Mouse (Mus musculus): ENCODE results near the gene Rab17.
A peak's percentile ranks its signal among the peaks of the same experiment; 100 is the strongest.

Rab17 gene

DNA sequence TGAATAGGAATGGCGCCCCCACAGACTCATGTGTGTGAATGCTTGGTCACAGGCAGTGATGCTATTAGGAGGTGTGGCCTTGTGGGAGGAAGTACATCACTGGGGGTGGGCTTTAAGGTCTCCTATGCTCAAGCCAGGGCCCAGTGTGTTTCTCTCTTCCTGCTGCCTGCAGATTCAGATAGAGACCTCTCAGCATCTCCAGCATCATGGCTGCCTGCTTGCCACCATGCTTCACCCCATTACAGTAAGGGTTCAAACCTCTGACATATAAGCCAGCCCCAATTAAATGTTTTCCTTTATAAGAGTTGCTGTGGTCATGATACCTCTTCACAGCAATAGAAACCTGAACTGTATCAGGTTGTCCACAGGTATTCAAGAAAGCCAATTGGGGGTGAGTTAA lies 26.5 kb upstream of the Rab17 start:
- no peak for DNase-seq (ENCODE audit: low spot score in 2 of 2)

DNA sequence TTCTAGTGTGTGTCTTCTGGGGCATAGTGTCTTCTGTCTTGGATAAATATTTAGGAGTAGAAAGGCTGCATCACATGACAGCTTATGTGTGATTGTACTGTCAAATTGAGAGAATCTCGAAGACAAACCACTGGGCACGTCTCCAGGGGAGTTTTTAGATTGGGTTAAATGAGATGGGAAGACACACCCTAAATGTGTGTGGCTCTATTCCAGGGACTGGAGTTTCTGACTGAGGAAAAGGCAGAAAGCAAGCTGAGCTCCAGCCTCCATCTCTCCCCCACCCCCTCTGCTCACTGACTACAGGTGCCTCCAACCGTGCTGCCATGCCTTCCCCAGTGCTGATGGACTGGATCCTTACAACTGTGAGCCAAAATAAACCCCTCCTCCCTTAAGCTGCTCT lies 11.9 kb upstream of the Rab17 start:
- no peak for DNase-seq (ENCODE audit: low spot score in 2 of 2)

DNA sequence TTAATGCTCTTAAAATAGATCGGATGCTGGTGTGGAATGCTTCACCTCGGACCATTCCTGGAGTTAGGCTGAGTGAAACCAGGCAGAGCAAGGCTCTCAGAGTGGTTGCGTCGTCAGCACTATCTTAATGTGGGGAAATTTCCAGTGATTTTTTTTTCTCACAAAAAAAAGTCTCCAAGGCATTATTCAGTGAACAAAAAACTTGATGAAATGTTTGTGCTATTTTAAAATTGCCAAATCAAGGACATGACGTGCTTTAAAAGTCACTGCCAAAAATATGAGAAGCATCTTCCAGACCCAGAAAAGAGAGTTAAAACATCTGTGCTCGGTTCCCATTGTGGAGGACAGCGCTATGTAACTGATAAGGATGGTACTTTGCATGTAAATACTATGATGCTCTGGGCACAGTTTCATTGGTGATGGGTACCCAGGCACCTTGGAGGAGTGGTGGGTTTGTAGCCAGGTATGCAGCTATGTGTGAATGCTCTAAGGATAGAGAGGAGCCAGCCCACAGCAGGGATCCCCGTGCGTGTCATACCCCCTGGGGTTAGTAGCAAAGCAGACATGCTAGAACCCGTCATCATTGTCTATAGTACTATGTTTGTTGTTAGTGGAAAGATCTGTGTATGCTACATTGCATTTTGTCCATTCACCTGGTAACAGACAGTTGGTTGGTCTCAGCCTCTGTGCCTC lies 11.3 kb upstream of the Rab17 start:
- no peak for DNase-seq (ENCODE audit: low spot score in 2 of 2)

DNA sequence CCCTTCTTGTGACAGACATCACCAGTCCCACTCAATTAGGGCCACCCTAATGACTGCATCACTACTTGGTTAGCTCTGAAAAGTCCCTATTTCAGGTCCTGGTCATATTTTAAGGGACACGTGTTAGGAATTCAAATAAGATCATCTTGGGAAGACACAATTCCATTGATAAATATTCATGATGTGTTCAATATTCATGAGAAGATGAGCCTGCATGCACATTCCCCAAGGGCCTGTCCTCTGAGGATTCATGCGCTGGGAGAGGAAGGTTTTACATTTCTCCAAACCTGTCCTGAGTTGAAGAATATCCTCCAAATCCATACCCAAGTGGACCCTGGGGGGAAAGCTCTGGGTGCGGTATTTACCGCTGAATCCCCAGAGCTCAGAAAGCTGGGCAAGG lies 6.5 kb upstream of the Rab17 start:
- no peak for DNase-seq (ENCODE audit: low spot score in 2 of 2)

DNA sequence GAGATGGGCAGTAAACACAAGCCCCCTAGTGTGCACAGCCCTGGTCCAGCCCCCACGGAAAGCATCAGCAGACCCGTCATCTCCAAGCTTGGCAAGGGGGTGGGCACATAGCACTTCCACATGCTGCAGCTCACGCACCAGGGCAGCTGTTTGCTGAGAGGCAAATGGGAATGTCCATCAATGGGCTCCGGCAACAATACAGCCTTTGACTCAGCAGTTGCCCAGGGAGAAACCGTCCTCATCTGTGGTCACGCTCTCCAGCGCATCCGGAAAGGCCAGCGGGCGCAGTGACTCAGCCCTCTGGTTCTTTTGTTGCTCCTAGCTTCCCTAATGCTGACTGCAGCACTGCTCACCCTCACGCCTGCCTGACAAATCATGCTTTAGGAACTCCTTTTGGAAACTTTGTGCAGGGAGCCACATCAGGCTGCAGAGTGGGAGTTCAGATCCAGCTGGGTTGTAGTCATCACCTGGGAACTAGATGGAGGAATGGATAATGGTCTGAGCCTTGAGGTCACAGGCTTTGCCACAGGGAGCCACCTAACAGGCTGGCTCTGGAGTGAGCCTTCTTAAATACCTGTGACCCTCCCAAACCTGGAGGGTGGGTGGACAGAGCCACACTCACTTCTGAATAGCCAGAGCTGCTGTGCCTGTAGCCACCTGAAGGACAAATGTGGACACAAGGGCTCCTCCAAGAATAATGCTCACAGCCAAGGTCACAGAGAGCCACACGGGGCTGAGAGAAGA lies 5.6 kb upstream of the Rab17 start:
- peak; percentile 56 to 62 for DNase-seq (ENCODE audit: low spot score in 2 of 2)

- DNase-seq (ENCODE audit: low spot score in 2 of 2): no peak
Measured at GRCm38 (mm10) chr1:90973574-90973911, 4.1 kb upstream of the Rab17 start.

- DNase-seq (ENCODE audit: low spot score in 2 of 2): peak; percentile 64 to 92
Measured at GRCm38 (mm10) chr1:90972911-90973573, 3.6 kb upstream of the Rab17 start.

DNA sequence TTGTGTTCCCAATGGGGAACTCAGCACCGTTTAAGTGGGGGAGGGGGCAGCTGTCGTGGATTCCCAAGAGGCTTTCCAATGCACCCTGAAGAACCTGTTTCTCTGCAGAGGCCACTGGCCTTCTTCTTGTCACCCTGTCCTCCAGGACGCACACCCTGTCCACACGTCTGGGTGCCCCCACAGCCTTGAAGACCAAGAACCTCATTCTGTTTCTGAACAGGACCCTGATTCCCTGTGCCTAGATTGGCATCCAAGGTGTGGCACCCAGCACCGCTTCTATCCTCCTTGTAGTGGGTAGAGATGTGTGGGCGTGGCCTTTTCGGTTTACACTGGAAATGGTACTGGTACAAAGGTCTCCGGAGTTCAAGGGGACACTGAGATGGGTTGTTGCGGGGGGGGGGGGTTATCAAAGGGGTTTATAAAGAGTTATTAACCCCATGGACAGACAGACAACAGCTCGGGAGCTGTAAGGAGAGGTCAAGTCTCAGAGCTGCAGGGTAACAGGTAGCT lies 475 bp upstream of the Rab17 start:
- DNase-seq (ENCODE audit: low spot score in 2 of 2): no peak

DNA sequence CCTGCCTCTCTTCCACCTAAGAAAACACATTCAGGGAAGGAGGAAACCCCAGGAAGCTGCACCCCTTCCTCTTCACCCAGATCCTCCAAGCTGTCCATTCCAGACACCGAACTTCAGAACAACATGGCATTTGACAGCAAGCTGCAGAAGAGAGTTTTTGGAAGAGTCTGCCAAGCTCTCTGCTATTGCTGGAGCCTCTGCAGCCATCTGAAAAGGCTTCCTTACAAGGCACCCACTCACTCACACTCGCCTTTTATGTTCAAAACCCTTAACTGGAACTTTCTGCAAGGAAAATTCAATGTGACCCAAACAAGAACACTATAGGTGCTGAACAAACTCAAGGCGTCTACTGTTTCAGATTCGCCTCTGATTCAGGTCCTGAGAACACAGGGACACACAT lies 812 bp downstream of the Rab17 start:
- DNase-seq (ENCODE audit: low spot score in 2 of 2): no peak

DNA sequence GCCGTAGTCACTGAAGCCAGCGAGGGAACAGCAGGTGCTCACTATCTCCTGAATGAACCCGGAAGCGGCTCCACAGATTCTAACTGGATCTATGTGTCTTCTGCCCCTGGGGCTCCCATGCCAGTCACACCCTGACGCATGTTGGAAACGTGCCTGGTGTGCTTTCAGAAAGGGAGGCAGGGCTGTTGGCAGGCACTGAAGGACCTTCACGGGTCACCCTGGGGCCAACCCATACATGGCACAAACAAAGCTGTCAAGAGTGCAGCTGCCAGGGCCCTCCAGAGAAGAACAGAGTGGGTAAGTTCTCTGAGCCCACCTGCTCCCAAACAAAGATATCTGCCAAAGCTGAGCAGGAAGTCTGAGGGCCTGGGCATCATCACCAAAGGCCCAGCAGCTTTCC lies 1.9 kb downstream of the Rab17 start:
- no peak for DNase-seq (ENCODE audit: low spot score in 2 of 2)

GRCm38 (mm10) chr1:90962994-90963393 lies 6.5 kb downstream of the Rab17 start:
- no peak for DNase-seq (ENCODE audit: low spot score in 2 of 2)

DNA sequence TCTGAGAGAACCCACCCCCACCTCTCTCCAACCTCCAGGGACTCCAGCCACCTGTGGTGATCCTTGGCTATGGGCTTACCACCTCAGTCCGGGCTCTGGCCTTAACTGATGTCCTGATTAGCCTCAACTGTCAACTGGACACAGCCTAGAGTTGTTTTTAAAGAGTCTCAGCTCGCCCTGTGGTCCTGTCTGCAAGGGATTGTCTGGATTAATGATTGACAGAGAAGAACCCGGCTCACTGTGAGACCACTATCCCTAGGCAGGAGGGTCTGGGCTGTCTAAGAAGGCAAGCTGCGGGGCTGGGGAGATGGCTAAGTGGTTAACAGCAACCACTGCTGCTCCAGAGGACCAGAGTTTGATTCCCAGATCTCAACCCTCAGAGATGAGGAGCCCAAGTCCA lies 6.9 kb downstream of the Rab17 start:
- DNase-seq (ENCODE audit: low spot score in 2 of 2): no peak

- DNase-seq (ENCODE audit: low spot score in 2 of 2): peak in 1 of 2 experiments; percentile 55
Measured at GRCm38 (mm10) chr1:90956245-90957096, 13.0 kb downstream of the Rab17 start.

DNA sequence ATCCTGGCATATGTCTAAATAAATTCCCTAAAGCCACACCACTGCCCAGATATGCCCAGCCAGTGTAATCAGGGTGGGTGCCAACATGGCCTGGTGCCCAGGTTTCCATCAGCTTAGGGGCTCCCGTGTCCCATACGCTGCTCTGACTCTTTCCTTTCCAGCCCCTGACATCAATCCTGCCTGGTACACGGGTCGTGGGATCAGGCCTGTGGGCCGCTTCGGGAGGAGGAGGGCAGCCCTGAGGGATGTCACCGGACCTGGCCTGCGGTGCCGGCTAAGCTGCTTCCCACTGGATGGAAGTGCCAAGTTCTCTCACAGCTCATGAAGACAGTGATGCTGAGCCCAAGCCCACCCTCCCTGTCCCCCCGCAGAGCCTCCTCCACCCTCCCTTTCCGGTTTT lies 15.8 kb downstream of the Rab17 start:
- DNase-seq (ENCODE audit: low spot score in 2 of 2): no peak

- DNase-seq (ENCODE audit: low spot score in 2 of 2): no peak
Measured at GRCm38 (mm10) chr1:90952808-90953207, 16.7 kb downstream of the Rab17 start, which contains the start of gene Prlh. Prlh (plus strand) TSS chr1:90953108.

- no peak for DNase-seq (ENCODE audit: low spot score in 2 of 2)
Measured at GRCm38 (mm10) chr1:90951670-90952069, 17.8 kb downstream of the Rab17 start.

DNA sequence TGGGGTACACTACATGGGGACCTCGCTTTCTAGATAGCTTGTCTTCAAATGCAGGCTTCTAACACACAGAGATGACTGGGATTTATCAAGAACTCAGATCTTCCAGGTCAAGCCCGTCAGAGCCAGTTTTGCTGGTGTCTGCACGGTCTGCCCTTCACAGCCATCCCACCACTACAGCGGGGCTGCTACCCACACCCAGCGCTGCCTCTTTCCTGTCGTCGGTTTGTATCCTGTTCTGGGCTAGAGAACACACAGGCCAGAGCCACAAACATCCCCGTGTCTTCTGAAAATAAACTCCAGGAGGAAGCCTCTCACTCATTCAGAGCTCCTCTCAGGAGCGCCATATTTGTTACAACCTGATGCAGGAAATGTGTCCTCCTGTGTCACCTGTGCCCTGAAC lies 20.2 kb downstream of the Rab17 start:
- no peak for DNase-seq (ENCODE audit: low spot score in 2 of 2)

DNA sequence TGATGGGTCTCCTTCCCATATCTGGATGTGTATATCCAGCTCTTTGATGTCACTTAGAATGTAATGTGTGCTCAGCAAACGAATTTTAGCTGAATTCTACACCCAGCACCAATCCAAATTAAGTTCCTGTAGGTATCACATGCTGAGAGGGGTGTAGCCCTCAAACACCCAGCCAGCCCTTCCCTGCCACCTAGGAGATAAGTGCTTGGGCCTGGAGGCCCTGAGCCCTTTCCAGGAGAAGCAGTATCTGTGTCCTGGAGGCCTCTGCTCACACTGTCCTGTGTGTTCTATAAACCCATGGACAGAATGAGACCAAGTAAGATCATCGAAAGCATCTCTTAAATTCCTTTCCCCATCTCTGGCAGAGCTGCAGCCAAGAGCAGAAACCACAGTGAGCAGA lies 22.2 kb downstream of the Rab17 start:
- no peak for DNase-seq (ENCODE audit: low spot score in 2 of 2)

- no peak for DNase-seq (ENCODE audit: low spot score in 2 of 2)
Measured at GRCm38 (mm10) chr1:90945171-90945570, 24.3 kb downstream of the Rab17 start.

DNA sequence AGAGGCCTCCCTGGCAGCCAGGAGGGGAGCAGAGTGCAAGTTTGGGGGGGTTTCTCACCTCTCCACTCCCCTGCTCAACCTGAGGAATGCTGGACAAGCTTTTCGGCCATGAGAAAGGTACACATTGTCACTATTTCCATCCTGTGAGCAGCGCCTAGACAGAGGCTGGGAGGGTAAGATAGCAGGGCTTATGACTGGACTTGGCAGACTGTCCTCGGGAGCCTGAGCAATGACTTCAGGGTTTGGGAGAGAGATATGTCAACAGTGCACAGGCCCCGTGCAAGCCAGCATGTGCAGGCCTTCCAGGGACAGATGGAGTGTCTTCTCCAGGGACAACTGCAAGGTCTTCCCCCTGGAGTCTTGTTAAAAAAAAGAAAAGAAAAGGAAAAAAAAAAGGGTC lies 29.5 kb downstream of the Rab17 start:
- no peak for DNase-seq (ENCODE audit: low spot score in 2 of 2)

GRCm38 (mm10) chr1:90936990-90937389 lies 32.5 kb downstream of the Rab17 start:
- DNase-seq (ENCODE audit: low spot score in 2 of 2): no peak

DNA sequence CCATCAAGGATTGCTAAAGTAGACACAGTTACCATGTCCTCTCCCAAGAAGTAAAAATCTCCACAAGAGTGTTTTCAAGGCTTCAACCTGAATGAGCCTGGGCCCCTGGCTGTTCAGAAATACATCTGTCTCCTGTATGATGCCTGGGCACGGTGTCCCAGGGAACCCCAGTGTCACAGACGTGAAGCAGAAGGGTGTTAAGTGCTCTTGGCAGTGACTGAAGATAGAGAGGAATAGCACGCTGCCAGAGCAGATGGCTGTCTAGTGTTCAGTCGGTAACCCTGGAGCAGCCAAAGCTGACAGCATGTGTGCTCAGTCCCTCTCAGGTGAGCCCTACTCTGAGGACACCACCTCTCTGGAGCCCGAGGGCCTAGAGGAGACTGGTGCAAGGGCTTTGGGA lies 36.5 kb downstream of the Rab17 start:
- DNase-seq (ENCODE audit: low spot score in 2 of 2): no peak
